Mouse (Mus musculus) intestine, embryonic 14.5 days (tissue): ENCODE data around the gene Ap1b1. TPM values are rescaled to one million over a fixed set of nuclear protein-coding genes. Genes with fewer than 3 reads are reported as not detected.
A peak's percentile ranks its signal among the peaks of the same experiment; 100 is the strongest.

Experiments used
- ATAC-seq: fragments of 200-750 bp; cut with Nextera tagmentation; replicated peaks from 2 replicates; pipeline ENCODE4 v1.8.0; 2017; ENCODE audit warnings: low read depth, moderate number of reproducible peaks, moderate TSS enrichment, moderate library complexity; ENCODE audit not compliant: low FRiP score, low TSS enrichment
- DNase-seq: peaks from one replicate; pipeline ENCODE4 v3.0.0-alpha.2; 2018; ENCODE audit warnings: low spot score
- H3K27ac ChIP-seq: fragments of 300-500 bp; sonication (generic); 2 replicates; pipeline ENCODE4 v1.5.1; 2014; ENCODE audit warnings: low read depth, mild to moderate bottlenecking, control low read depth
- H3K27me3 ChIP-seq: fragments of 300-500 bp; sonication (generic); replicated peaks from 2 replicates; pipeline ENCODE4 v1.6.1; 2014; ENCODE audit warnings: low read length, control low read depth; ENCODE audit not compliant: control insufficient read depth, insufficient read depth
- H3K36me3 ChIP-seq: fragments of 300-500 bp; sonication (generic); 2 replicates; pipeline ENCODE4 v1.6.1; 2014; ENCODE audit warnings: low read length, control low read depth; ENCODE audit not compliant: control insufficient read depth, insufficient read depth
- H3K4me1 ChIP-seq: fragments of 300-500 bp; sonication (generic); replicated peaks from 2 replicates; pipeline ENCODE4 v1.6.1; 2014; ENCODE audit warnings: low read length, control low read depth, mixed read lengths; ENCODE audit not compliant: control insufficient read depth, insufficient read depth
- H3K4me2 ChIP-seq: fragments of 300-500 bp; sonication (generic); 2 replicates; pipeline ENCODE4 v1.6.1; 2014; ENCODE audit warnings: low read length
- H3K4me3 ChIP-seq: fragments of 300-500 bp; sonication (generic); 2 replicates; pipeline ENCODE4 v1.5.1; 2014; ENCODE audit warnings: low read depth, low read length, control low read depth, mixed read lengths
- H3K9ac ChIP-seq: fragments of 300-500 bp; sonication (generic); 2 replicates; pipeline ENCODE4 v1.6.1; 2014; ENCODE audit warnings: mild to moderate bottlenecking, low read length
- H3K9me3 ChIP-seq: fragments of 300-500 bp; sonication (generic); 2 replicates; pipeline ENCODE4 v1.6.1; 2016; ENCODE audit warnings: low read length, control low read depth; ENCODE audit not compliant: control insufficient read depth
- WGBS: fragments of 180-500 bp; shearing (Covaris S2); extraction: QIAGEN DNeasy Blood & Tissue Kit; methylation state at CpG from one replicate; pipeline ENCODE4 v1.1.7; 2014; 5-methylcytosine and 5-hydroxymethylcytosine counted together
- polyA plus RNA-seq: library from polyadenylated mRNA; unstranded; fragments of >200 nt; fragmentation: Nextera tagmentation; extraction: Ambion mirVana; gene quantifications from 2 replicates; pipeline ENCODE4 v1.2.1, GENCODE M21; 2014

The Ap1b1 gene
- polyA plus RNA-seq, 1 experiment from 2014 or later = 58.9 TPM

DNA sequence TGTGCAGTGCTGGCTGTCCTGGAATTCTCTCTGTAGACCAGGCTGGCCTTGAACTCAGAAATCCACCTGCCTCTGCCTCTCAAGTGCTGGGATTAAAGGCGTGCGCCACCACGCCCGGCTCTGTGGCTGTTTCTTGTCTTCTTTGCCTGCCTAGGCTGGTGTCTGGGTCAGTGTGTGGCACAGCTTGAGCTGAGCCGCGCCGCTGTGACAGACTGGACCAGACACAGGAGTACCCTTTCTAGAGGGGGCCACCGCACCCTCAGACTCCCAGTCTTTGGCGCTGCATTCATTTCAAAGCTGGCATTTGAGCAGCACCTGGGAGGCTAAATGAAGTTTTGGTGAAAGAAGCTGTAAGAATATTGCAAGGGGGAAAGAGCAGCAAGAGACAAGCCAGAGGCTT is 72.2 kb downstream of the Ap1b1 start:
- Histone ChIP-seq H3K4me2 (no peak overlapping the region), H3K9me3 (no peaks in the 10 kb centered on the region), H3K27me3 (peaks cover 82% of the 10 kb centered on the region), H3K27ac (no peak overlapping the region), H3K9ac (no peak overlapping the region), H3K4me3 (no peak overlapping the region), H3K36me3 (no peaks in the 10 kb centered on the region), H3K4me1 (peaks cover 24% of the 10 kb centered on the region)
- no peak for DNase-seq
- ATAC-seq = no peak
- WGBS = 33% methylated on average over 9 of the region's 9 CpGs

DNA sequence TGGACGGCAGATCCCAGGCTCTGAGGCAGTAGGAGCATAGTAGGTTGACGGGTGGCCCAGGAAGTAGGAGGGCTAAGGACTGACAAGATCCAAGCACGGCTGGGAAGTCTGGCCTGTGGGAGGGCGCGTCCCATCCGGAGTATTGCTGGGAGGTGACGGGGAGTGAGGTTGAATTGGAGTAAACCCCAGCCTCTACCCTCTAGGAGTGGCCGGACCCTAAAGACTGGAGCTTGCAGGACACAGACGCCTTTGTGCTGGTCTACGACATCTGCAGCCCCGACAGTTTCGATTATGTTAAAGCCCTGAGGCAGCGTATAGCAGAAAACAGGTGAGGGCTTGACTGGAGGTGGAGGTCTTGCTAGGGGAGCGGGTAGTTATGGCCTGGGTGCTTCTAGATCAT is 72.6 kb downstream of the Ap1b1 start:
- H3K27ac ChIP-seq = no peak overlapping the region
- no peak overlapping the region for H3K4me2 ChIP-seq
- peaks cover 82% of the 10 kb centered on the region for H3K27me3 ChIP-seq
- DNase-seq = no peak
- H3K4me3 ChIP-seq = no peak overlapping the region
- H3K36me3 ChIP-seq = no peaks in the 10 kb centered on the region
- WGBS = 31% methylated on average over 14 of the region's 14 CpGs
- no peaks in the 10 kb centered on the region for H3K9me3 ChIP-seq
- no peak overlapping the region for H3K9ac ChIP-seq
- H3K4me1 ChIP-seq = peaks cover 25% of the 10 kb centered on the region
- no peak for ATAC-seq

DNA sequence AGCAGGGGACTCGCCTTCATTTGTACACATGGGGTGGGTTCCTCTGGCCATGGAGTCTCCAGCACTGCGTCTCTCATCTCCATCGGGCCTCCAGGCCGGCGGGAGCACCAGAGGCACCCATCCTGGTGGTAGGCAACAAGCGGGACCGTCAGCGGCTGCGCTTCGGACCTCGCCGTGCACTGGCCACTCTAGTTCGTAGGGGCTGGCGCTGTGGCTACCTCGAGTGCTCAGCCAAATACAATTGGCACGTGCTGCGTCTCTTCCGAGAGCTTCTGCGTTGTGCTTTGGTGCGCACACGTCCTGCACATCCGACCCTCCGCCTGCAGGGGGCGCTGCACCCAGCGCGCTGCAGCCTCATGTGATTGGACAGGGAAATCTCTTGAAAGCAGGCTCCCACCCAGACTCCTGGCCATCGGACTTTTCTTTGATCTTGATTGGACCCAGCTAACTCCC is 73.1 kb downstream of the Ap1b1 start:
- Histone ChIP-seq H3K36me3 (no peaks in the 10 kb centered on the region), H3K4me3 (no peak overlapping the region), H3K9me3 (no peaks in the 10 kb centered on the region), H3K27ac (no peak overlapping the region), H3K4me1 (peaks cover 30% of the 10 kb centered on the region), H3K4me2 (no peak overlapping the region), H3K9ac (no peak overlapping the region), H3K27me3 (peaks cover 86% of the 10 kb centered on the region)
- peak; percentile 70 for DNase-seq
- ATAC-seq = no peak
- 14% methylated on average over 27 of the region's 27 CpGs for WGBS

- no peak overlapping the region for H3K4me3 ChIP-seq
- H3K9me3 ChIP-seq = no peaks in the 10 kb centered on the region
- no peak overlapping the region; the same call in 1 of the 2 replicates for H3K9ac ChIP-seq
- no peak for ATAC-seq
- no peak overlapping the region for H3K27ac ChIP-seq
- no peak for DNase-seq
- H3K27me3 ChIP-seq = peaks cover 75% of the 10 kb centered on the region
- peak overlapping the region; percentile 63; the same call in 1 of the 2 replicates for H3K4me2 ChIP-seq
- H3K4me1 ChIP-seq = peaks cover 31% of the 10 kb centered on the region
- H3K36me3 ChIP-seq = no peaks in the 10 kb centered on the region
- WGBS = 63% methylated on average over 28 of the region's 28 CpGs
Observed at GRCm38 (mm10) chr11:5060756-5061412, 74.3 kb downstream of the Ap1b1 start.

DNA sequence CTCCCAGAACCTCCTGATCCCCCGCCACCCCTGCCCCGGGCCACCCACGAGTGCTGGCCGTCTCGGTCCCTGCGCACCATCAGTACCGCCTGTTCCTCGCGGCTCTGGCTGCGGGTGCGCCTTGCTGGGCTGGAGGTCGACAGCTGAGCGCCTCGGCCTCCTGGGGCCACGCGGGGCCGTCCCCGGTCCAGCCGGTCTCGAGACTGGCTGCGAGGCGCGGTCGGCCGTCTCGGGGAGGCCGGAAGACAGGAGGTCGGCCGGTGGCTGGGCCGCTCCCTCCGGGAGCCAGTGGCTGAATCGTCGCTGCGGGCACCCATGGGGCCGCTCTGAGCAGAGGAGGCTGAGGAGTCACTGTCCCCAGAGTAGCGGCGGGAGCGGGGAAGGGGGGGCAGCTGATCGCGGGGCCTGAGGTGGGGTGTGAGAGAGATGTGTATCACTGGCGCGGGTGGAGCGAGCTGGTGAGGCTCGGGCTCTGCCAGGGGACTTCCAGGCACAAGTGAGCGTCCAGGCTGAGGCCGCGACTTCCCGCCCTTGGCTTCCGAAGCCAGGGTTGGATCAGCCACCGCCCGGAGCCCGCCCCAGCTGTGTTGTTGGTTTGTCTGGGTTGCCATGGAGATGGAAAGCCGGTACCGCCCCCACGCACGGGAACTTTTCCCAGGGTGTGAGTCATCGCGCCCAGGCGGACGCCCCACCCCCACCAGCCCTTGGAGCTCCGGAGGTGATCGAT is 75.0 kb downstream of the Ap1b1 start:
- no peaks in the 10 kb centered on the region for H3K9me3 ChIP-seq
- peak overlapping the region; percentile 23 for H3K9ac ChIP-seq
- H3K27ac ChIP-seq = no peak overlapping the region

DNA sequence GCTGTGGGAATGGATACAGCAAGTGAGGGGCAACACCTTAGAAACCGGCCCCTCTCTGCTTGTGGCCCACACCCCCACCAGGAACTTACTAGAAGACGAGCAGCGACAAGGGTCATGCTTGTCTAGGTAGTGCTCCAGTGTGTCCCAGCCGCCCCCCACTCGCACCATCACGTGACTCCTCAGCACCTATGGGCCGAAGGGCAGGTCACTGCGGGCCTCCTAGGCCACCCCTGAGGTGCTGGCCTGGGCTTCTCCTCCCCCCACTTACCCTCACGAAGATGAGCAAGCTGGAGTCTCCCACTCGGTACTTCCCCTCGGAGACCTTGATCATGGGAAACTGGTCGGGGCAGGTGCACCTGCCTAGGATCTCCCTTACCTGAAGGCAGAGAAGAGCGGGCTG is 75.7 kb downstream of the Ap1b1 start:
- H3K4me2 ChIP-seq = peak overlapping the region; percentile 63
- H3K36me3 ChIP-seq = no peaks in the 10 kb centered on the region
- H3K4me3 ChIP-seq = peak overlapping the region; percentile 29
- WGBS = 21% methylated on average over 13 of the region's 13 CpGs
- DNase-seq (no peak), ATAC-seq (peak; percentile 3; the same call in 1 of the 2 replicates)
- peaks cover 31% of the 10 kb centered on the region for H3K4me1 ChIP-seq
- no peak overlapping the region for H3K27ac ChIP-seq
- H3K27me3 ChIP-seq = peaks cover 62% of the 10 kb centered on the region
- no peaks in the 10 kb centered on the region for H3K9me3 ChIP-seq
- no peak overlapping the region; the same call in 1 of the 2 replicates for H3K9ac ChIP-seq

More for the DNA sequence above, 75.0 kb downstream of the Ap1b1 start:
- ATAC-seq (peak; percentile 40), DNase-seq (peak; percentile 97)
- Histone ChIP-seq H3K4me3 (peak overlapping the region; percentile 29), H3K36me3 (no peaks in the 10 kb centered on the region), H3K4me2 (peak overlapping the region; percentile 63), H3K27me3 (peaks cover 69% of the 10 kb centered on the region), H3K4me1 (peaks cover 31% of the 10 kb centered on the region)
- WGBS = 4% methylated on average over 62 of the region's 62 CpGs

- Histone ChIP-seq H3K9ac (no peak overlapping the region), H3K4me3 (no peak overlapping the region), H3K4me2 (no peak overlapping the region), H3K4me1 (peaks cover 29% of the 10 kb centered on the region), H3K27ac (no peak overlapping the region), H3K36me3 (peaks cover 4% of the 10 kb centered on the region), H3K9me3 (no peaks in the 10 kb centered on the region), H3K27me3 (peaks cover 55% of the 10 kb centered on the region)
- ATAC-seq (no peak), DNase-seq (no peak)
- 74% methylated on average over 13 of the region's 13 CpGs for WGBS
Observed at GRCm38 (mm10) chr11:5062860-5063505, 76.4 kb downstream of the Ap1b1 start.

DNA sequence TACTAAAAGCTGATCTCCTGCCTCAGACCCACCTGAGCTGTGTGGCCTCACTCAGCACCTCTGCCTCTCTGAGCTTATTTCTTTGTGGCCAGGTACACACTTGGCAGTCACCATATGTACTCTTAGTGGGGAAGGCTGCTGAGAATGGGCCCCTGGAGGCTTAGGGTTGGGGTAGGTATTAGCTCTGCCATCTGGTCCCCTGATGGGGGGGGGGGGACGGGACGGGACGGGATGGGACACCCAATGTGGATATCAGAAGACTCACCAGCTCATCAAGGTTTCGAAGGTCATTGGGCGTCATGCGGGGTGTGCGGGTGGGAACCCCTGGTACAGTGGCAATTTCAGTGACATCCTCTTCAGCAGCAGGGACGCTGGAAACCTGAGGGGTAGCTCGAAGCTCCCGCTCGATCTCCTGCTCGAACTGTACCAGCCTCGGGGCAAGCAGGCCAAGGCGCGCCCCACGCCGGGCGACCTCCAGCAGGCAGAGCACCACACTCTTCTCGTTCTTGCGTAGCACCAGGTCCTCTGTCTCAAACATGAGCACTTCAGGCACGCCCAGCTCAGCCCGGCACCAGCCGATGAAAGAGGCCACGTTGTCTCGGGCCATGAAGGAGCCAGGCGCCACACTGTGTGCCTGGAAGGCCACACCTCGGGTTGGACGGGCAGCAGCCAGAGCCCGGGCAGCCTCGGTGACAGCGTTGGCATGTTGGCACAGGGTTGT is 77.1 kb downstream of the Ap1b1 start:
- Histone ChIP-seq H3K4me1 (peaks cover 25% of the 10 kb centered on the region), H3K4me3 (peak overlapping the region; percentile 56; the same call in 1 of the 2 replicates), H3K4me2 (peak overlapping the region; percentile 93), H3K27me3 (peaks cover 50% of the 10 kb centered on the region), H3K36me3 (peaks cover 11% of the 10 kb centered on the region), H3K9me3 (no peaks in the 10 kb centered on the region), H3K27ac (no peak overlapping the region), H3K9ac (no peak overlapping the region)
- WGBS = 60% methylated on average over 31 of the region's 31 CpGs
- DNase-seq (no peak), ATAC-seq (no peak)
